Mouse (Mus musculus): Measurements from ENCODE around the gene 9130019O22Rik.

DNA sequence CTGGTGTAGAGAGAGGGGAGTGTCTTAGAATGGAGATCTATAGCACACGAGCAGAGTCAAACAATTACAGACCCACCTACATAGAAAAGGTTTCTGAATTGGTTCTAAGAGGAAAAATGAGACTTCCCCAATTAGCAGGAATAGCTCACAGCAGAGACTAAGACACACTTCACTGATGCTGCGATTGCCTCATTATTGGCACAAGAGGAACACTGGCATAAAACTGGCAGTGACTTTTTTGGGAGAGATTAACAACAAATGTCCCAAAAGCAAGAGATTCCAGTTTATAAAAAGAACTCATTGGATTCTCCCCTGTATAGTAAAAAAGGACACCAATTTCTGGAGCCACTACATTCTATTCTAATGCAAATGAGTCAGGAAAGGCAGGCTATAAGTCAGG is 29.1 kb downstream of the 9130019O22Rik start:
- TF ChIP-seq POLR2A (IDR thresholded peaks at IDR 0.05; ENCODE audit: control insufficient read depth, extremely low read depth, insufficient read depth, low read length, poor library complexity) (no peak), CTCF (IDR thresholded peaks at IDR 0.05; ENCODE audit: borderline replicate concordance, control insufficient read depth, extremely low read depth, insufficient read depth, low read length, poor library complexity) (no peak)
